Mouse (Mus musculus): ENCODE data around the gene C3.
A peak's percentile ranks its signal among the peaks of the same experiment; 100 is the strongest.

The C3 gene

GRCm38 (mm10) chr17:57250461-57251160 lies 22.7 kb upstream of the C3 start:
- no peak for DNase-seq (ENCODE audit: low read depth in 1 of 2, low spot score in 2 of 2)

- DNase-seq (ENCODE audit: low read depth in 1 of 2, low spot score in 2 of 2), result peak; percentile 87 to 92
Measured at GRCm38 (mm10) chr17:57249186-57250181, 21.5 kb upstream of the C3 start, which contains the start of gene Trip10. Trip10 (plus strand) TSS chr17:57249455.

GRCm38 (mm10) chr17:57248771-57249170 lies 20.8 kb upstream of the C3 start:
- no peak for DNase-seq (ENCODE audit: low read depth in 1 of 2, low spot score in 2 of 2)

GRCm38 (mm10) chr17:57248201-57248699 lies 20.3 kb upstream of the C3 start, which contains the start of gene Gpr108:
Gpr108 (minus strand) TSS chr17:57248446.
- peak; percentile 65 to 73 for DNase-seq (ENCODE audit: low read depth in 1 of 2, low spot score in 2 of 2)

- DNase-seq (ENCODE audit: low read depth in 1 of 2, low spot score in 2 of 2), result peak; percentile 81 to 90
Measured at GRCm38 (mm10) chr17:57247393-57248200, 19.7 kb upstream of the C3 start.

GRCm38 (mm10) chr17:57246663-57247392 lies 18.9 kb upstream of the C3 start:
- DNase-seq (ENCODE audit: low read depth in 1 of 2, low spot score in 2 of 2), result no peak

- DNase-seq (ENCODE audit: low read depth in 1 of 2, low spot score in 2 of 2), result no peak
Measured at GRCm38 (mm10) chr17:57245311-57245929, 17.5 kb upstream of the C3 start.

- DNase-seq (ENCODE audit: low read depth in 1 of 2, low spot score in 2 of 2), result no peak
Measured at GRCm38 (mm10) chr17:57243650-57244370, 15.9 kb upstream of the C3 start.

- DNase-seq (ENCODE audit: low read depth in 1 of 2, low spot score in 2 of 2), result no peak
Measured at GRCm38 (mm10) chr17:57237181-57237580, 9.2 kb upstream of the C3 start.

- no peak for DNase-seq (ENCODE audit: low read depth in 1 of 2, low spot score in 2 of 2)
Measured at GRCm38 (mm10) chr17:57235803-57236202, 7.9 kb upstream of the C3 start.

- DNase-seq (ENCODE audit: low read depth in 1 of 2, low spot score in 2 of 2), result no peak
Measured at GRCm38 (mm10) chr17:57234254-57234928, 6.5 kb upstream of the C3 start.

GRCm38 (mm10) chr17:57233038-57233437 lies 5.1 kb upstream of the C3 start:
- no peak for DNase-seq (ENCODE audit: low read depth in 1 of 2, low spot score in 2 of 2)

GRCm38 (mm10) chr17:57232200-57232599 lies 4.3 kb upstream of the C3 start:
- DNase-seq (ENCODE audit: low read depth in 1 of 2, low spot score in 2 of 2), result no peak

- DNase-seq (ENCODE audit: low read depth in 1 of 2, low spot score in 2 of 2), result no peak
Measured at GRCm38 (mm10) chr17:57231321-57231771, 3.4 kb upstream of the C3 start.

GRCm38 (mm10) chr17:57230728-57231125 lies 2.8 kb upstream of the C3 start:
- no peak for DNase-seq (ENCODE audit: low read depth in 1 of 2, low spot score in 2 of 2)

GRCm38 (mm10) chr17:57229851-57230727 lies 2.2 kb upstream of the C3 start:
- no peak for DNase-seq (ENCODE audit: low read depth in 1 of 2, low spot score in 2 of 2)

- DNase-seq (ENCODE audit: low read depth in 1 of 2, low spot score in 2 of 2), result no peak
Measured at GRCm38 (mm10) chr17:57228873-57229272, 937 bp upstream of the C3 start.

Data from monocyte, adult 2 months (primary cell).